Comparison of ENCODE assay signal across 10 mouse cellular contexts in the genomic region with DNA sequence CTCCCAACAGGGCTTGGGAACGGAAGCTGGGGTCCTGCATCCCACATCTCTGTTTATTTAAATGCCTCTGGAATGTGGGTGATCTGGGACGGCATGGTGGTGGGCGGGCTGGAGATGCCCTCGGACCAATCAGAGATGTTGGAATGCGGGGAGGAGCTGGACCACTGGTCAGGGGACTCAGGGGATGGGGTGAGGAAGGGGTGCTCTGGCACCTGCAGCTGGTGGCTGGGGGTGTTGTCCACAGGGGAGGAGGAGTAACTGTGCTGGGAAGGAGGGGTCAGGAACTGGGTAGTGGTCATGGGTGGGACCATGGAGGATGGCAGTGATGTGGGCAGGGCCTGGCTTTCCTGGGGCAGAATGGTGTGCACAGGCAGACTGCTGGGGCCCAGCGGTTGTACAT. TPM values are rescaled to one million over a fixed set of nuclear protein-coding genes. Genes with fewer than 3 reads are reported as not detected.
DNase-seq lines count a peak whose midpoint lies in the region; ATAC-seq lines count a peak whose summit lies in the region.
"Had no signal": no experiment of that assay in that cellular context is flagged by ENCODE, and none has a peak within 500 bp of the region (broad histone marks: within the 10 kb centered on the region; RNA-seq: fewer than 3 reads in every experiment).

No protein-coding gene starts in this region.

- 49% methylated on average over 6 of the region's 6 CpGs for WGBS in midbrain, embryonic 14.5 days

- no peak overlapping the region for H3K4me3 ChIP-seq in midbrain, embryonic 14.5 days (replicated peaks; ENCODE audit: low read depth, low read length)

- no peak overlapping the region for H3K4me2 ChIP-seq in midbrain, embryonic 14.5 days (ENCODE audit: low read length)

- DNase-seq in kidney, adult 9 months: peak; percentile 43
- DNase-seq in kidney, adult 11 months: no peak
- peak; percentile 34 for DNase-seq in embryo, embryonic 9.5 days (ENCODE audit: extremely low spot score)
- peak; percentile 63 for DNase-seq in kidney, postnatal 10 days
- no peak for DNase-seq in midbrain, embryonic 14.5 days
- no peak for DNase-seq in right cerebral cortex, postnatal 36 days (ENCODE audit: low spot score in 2 of 2)
- no peak for DNase-seq in spleen, adult 12 weeks (ENCODE audit: low spot score)
- DNase-seq: cerebellum, adult 11-12 months; gastrocnemius, postnatal 36 days had no signal

- no peaks in the 10 kb centered on the region for H3K4me1 ChIP-seq in midbrain, embryonic 14.5 days (ENCODE audit: control insufficient read depth, insufficient read depth, low read length)

- H3K9ac ChIP-seq in midbrain, embryonic 14.5 days (replicated peaks; ENCODE audit: low read length): no peak overlapping the region

- no peaks in the 10 kb centered on the region for H3K9me3 ChIP-seq in midbrain, embryonic 14.5 days (ENCODE audit: control insufficient read depth, low read length)

- H3K27me3 ChIP-seq in midbrain, embryonic 14.5 days (ENCODE audit: control insufficient read depth, insufficient read depth, low read length): no peaks in the 10 kb centered on the region

- ATAC-seq in midbrain, embryonic 14.5 days (ENCODE audit: low FRiP score, low TSS enrichment): peak; percentile 37; the same call in 1 of the 2 replicates
- no peak for ATAC-seq in erythroblast, adult 5-6 weeks (replicated peaks; ENCODE audit: low FRiP score, poor library complexity, severe bottlenecking)

- 0 out of 2 replicates have a peak overlapping the region, but pooled peaks have one; percentile 5 for H3K27ac ChIP-seq in midbrain, embryonic 14.5 days (replicated peaks; ENCODE audit: low read depth, low read length)

- peaks cover 49% of the 10 kb centered on the region for H3K36me3 ChIP-seq in midbrain, embryonic 14.5 days (ENCODE audit: control insufficient read depth, insufficient read depth, low read length)

RNA-seq across cellular contexts. Expression of a gene that starts 14.5 kb away (rescaled TPM):
- 24.3 and 32.4 TPM in 2 replicates for polyA plus RNA-seq in midbrain, embryonic 14.5 days (2014; fragmentation: Nextera tagmentation; extraction: Ambion mirVana)
- total RNA-seq in erythroblast, adult 5-6 weeks (2015; ENCODE audit: low replicate concordance): 12.5 and 18.8 TPM in 2 replicates
- 9.3 and 14.9 TPM in 2 replicates for total RNA-seq in erythroblast, adult 5-6 weeks (2017; ENCODE audit: low replicate concordance)

RNA-seq across cellular contexts. Expression of a gene that starts 50.5 kb away (rescaled TPM):
- polyA plus RNA-seq in midbrain, embryonic 14.5 days (2014; fragmentation: Nextera tagmentation; extraction: Ambion mirVana): 20.7 and 26.3 TPM in 2 replicates
- 4.0 and 4.6 TPM in 2 replicates for total RNA-seq in erythroblast, adult 5-6 weeks (2015; ENCODE audit: low replicate concordance)
- 2.5 and 4.5 TPM in 2 replicates for total RNA-seq in erythroblast, adult 5-6 weeks (2017; ENCODE audit: low replicate concordance)

RNA-seq across cellular contexts. Expression of a gene that starts 57.0 kb away (rescaled TPM):
- polyA plus RNA-seq in midbrain, embryonic 14.5 days (2014; fragmentation: Nextera tagmentation; extraction: Ambion mirVana): 22.0 and 33.9 TPM in 2 replicates
- total RNA-seq in erythroblast, adult 5-6 weeks (2015; ENCODE audit: low replicate concordance): 7.3 and 10.0 TPM in 2 replicates
- 3.3 and 4.6 TPM in 2 replicates for total RNA-seq in erythroblast, adult 5-6 weeks (2017; ENCODE audit: low replicate concordance)

Comparison
In these comparisons a context has a peak if more than half of its experiments do, and no peak if none do; other contexts are left out.
1. DNase-seq: peak in kidney, adult 9 months (single experiment), embryo, embryonic 9.5 days (single experiment) and kidney, postnatal 10 days (single experiment); none in kidney, adult 11 months (single experiment), midbrain, embryonic 14.5 days (single experiment), right cerebral cortex, postnatal 36 days (0 of 2) and spleen, adult 12 weeks (single experiment).